Mouse (Mus musculus) left cerebral cortex, postnatal 36 days (tissue): ENCODE measurements at regions not wholly inside any gene's neighbourhood (a gene's known extent, or its start where the extent isn't known, plus 50 kb on each side); places are given as distances from the start of the nearest gene placed in this dataset.

ENCODE experiments used
- DNase-seq, 2 experiments: peaks; one replicate each; pipeline ENCODE4 v3.0.0; 2021 to 2022; ENCODE audit warnings: low spot score in 2 of 2, mixed read lengths in 1 of 2
- intact Hi-C: fragments of 180-260 bp; cut with DNase I; formaldehyde crosslinking; loops from one replicate; pipeline ENCODE4 v1.15.1; 2025

- intact Hi-C loops: no loop called here
These were observed 74.1 kb downstream of the B3gnt5 start for GRCm38 (mm10) chr16:19834128-19834527.

GRCm38 (mm10) chr16:19834750-19835149 is 74.7 kb downstream of the B3gnt5 start:
- intact Hi-C loops: no loop called here
- DNase-seq: no peak

More at GRCm38 (mm10) chr16:19834128-19834527, 74.1 kb downstream of the B3gnt5 start:
- DNase-seq: no peak

GRCm38 (mm10) chr16:19839831-19840230 is 79.8 kb downstream of the B3gnt5 start:
- DNase-seq: no peak
- intact Hi-C loops: no loop called here

GRCm38 (mm10) chr16:19842346-19843025 is 82.5 kb downstream of the B3gnt5 start:
- intact Hi-C loops: no loop called here
- DNase-seq: no peak

- intact Hi-C loops: no loop called here
- no peak for DNase-seq
These were observed 83.7 kb downstream of the B3gnt5 start for GRCm38 (mm10) chr16:19843738-19844137.

- intact Hi-C loops: no loop called here
- DNase-seq: no peak
These were observed 88.4 kb downstream of the B3gnt5 start for GRCm38 (mm10) chr16:19848395-19848794.

GRCm38 (mm10) chr16:19865306-19865705 is 105.3 kb downstream of the B3gnt5 start:
- intact Hi-C loops: no loop called here
- DNase-seq: no peak

GRCm38 (mm10) chr16:19865931-19866330 is 105.9 kb downstream of the B3gnt5 start:
- intact Hi-C loops: no loop called here
- DNase-seq: no peak

GRCm38 (mm10) chr16:19869425-19869824 is 109.4 kb downstream of the B3gnt5 start:
- intact Hi-C loops: no loop called here
- DNase-seq: no peak

GRCm38 (mm10) chr16:19876861-19877554 is 105.8 kb downstream of the Klhl6 start:
- no peak for DNase-seq
- intact Hi-C loops: no loop called here

GRCm38 (mm10) chr16:19882961-19883360 is 99.9 kb downstream of the Klhl6 start:
- intact Hi-C loops: loop anchor here (10.0 kb wide), 1 partner anchor 212 kb away; the partner anchor contains the start of gene Klhl24
- peak; percentile 12 to 13 for DNase-seq

GRCm38 (mm10) chr16:19883776-19884513 is 98.9 kb downstream of the Klhl6 start:
- intact Hi-C loops: loop anchor here (10.0 kb wide), 1 partner anchor 211 kb away; the partner anchor contains the start of gene Klhl24
- DNase-seq: peak in 1 of 2 experiments; percentile 9

GRCm38 (mm10) chr16:19884535-19884934 is 98.3 kb downstream of the Klhl6 start:
- intact Hi-C loops: loop anchor here (10.0 kb wide), 1 partner anchor 210 kb away; the partner anchor contains the start of gene Klhl24
- no peak for DNase-seq

- intact Hi-C loops: loop anchor here (10.0 kb wide), 1 partner anchor 208 kb away; the partner anchor contains the start of gene Klhl24
- no peak for DNase-seq
These were observed 96.2 kb downstream of the Klhl6 start for GRCm38 (mm10) chr16:19886596-19886995.

GRCm38 (mm10) chr16:19889576-19889975 is 93.3 kb downstream of the Klhl6 start:
- intact Hi-C loops: loop anchor here (10.0 kb wide), 1 partner anchor 205 kb away; the partner anchor contains the start of gene Klhl24
- no peak for DNase-seq

GRCm38 (mm10) chr16:19891441-19891840 is 91.4 kb downstream of the Klhl6 start:
- intact Hi-C loops: no loop called here
- no peak for DNase-seq

GRCm38 (mm10) chr16:19894435-19894994 is 88.3 kb downstream of the Klhl6 start:
- DNase-seq: no peak
- intact Hi-C loops: no loop called here
